Mouse (Mus musculus): ENCODE measurements at regions not wholly inside any gene's neighbourhood (a gene's known extent, or its start where the extent isn't known, plus 50 kb on each side); places are given as distances from the start of the nearest gene placed in this dataset.

GRCm38 (mm10) chr12:98043436-98043835 lies 215.8 kb downstream of the Galc start:
- no peak for DNase-seq (ENCODE audit: low read depth, low spot score)

GRCm38 (mm10) chr12:98039677-98040076 lies 219.6 kb downstream of the Galc start:
- no peak for DNase-seq (ENCODE audit: low read depth, low spot score)

DNA sequence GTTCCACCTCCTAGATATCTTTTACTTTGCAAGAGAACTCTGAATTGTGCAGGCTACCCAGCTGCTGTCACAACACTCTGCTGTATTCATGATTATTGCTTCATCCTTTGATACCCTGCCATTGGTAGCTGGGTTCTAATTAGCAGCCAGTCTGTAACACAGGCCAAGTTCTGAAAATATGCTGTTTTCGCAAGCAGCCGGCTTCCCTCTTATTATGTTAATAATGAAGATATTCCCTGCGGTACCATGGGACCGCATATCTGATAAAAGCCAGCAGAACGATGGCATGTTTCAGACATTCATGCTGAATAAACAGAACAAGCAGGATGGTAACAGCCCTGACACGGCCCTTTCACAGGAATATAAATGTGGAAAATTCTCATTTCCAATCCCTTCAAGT lies 235.6 kb downstream of the Galc start:
- DNase-seq (ENCODE audit: low read depth, low spot score): no peak

DNA sequence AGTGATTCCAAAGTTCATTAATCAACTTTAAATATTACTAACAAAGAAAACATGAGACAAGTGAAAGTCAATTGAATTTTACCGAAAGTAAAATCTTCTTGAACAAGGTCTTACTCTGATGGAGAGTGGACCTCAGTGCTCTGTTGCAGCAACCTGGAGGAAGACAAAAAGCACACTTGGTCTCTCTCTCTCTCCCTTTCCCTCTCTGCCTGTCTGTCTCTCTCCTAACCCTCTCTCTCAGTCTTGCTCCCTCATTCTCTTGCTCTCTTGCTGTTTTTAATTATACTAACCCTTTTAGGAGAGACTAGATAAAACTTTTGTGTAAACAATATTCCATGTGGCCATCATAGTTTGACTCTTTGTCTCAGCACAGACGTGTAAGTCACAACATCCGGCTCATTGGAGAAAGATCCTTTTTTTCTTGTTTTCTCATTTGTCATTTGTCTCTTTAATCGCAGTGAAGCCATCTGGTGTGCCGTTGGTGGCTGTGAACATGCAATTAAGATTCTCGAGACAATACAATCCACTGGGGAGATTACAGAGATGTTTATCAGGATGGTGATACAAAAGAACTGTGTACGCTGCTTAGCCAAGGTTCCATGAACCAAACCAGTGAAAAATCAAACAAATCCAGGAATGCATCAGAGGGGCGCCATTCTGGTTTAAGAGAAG lies 244.5 kb downstream of the Galc start:
- DNase-seq (ENCODE audit: low read depth, low spot score): no peak

- no peak for DNase-seq (ENCODE audit: low read depth, low spot score)
Measured at GRCm38 (mm10) chr12:98009175-98009574, 250.1 kb downstream of the Galc start.

- no peak for DNase-seq (ENCODE audit: low read depth, low spot score)
Measured at GRCm38 (mm10) chr12:98005671-98006469, 253.4 kb downstream of the Galc start.

DNA sequence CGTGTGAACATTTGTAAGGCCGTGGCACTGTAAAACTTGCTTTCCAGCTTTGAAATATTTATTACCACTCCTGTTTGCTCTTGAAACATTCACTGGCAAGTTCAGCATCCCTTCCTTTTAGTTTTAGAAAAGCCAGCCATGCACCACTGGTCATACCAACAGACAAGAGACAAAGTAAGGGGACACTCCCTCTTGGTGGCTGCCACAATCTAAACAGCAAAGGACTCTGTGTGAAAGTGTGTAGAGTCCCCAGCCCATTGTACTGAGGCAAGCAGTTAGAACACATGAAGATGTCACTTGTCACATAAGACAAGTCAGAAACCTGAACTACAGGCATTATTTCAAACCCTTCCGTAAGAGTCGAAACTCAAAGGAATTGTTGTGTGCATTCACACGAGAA lies 257.0 kb downstream of the Galc start:
- DNase-seq (ENCODE audit: low read depth, low spot score): no peak

GRCm38 (mm10) chr12:97994884-97995283 lies 264.4 kb downstream of the Galc start:
- no peak for DNase-seq (ENCODE audit: low read depth, low spot score)

GRCm38 (mm10) chr12:97993937-97994336 lies 265.3 kb downstream of the Galc start:
- no peak for DNase-seq (ENCODE audit: low read depth, low spot score)

- no peak for DNase-seq (ENCODE audit: low read depth, low spot score)
Measured at GRCm38 (mm10) chr12:97983390-97983789, 275.9 kb downstream of the Galc start.

DNA sequence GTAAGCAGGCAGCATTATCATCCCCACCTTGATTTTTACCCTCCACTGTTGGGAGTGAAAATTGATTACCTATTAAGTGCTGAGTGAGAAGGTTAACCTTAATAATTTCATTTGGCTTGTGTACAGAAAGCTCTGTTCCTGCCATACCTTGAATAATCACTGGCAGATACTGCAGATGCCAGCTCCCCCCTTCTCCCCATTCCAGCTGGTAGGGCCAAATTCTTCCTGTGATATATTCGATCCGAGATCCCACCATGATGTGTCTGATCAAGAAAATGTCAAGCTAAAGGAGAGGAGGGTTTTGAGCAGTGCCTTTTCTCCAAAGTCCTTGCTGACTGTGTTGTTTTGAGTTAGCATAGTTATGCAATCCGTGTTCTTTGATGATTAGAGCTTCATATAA lies 280.6 kb downstream of the Galc start:
- DNase-seq (ENCODE audit: low read depth, low spot score): no peak

GRCm38 (mm10) chr12:97978178-97978651 lies 281.0 kb downstream of the Galc start:
- peak; percentile 26 for DNase-seq (ENCODE audit: low read depth, low spot score)

DNA sequence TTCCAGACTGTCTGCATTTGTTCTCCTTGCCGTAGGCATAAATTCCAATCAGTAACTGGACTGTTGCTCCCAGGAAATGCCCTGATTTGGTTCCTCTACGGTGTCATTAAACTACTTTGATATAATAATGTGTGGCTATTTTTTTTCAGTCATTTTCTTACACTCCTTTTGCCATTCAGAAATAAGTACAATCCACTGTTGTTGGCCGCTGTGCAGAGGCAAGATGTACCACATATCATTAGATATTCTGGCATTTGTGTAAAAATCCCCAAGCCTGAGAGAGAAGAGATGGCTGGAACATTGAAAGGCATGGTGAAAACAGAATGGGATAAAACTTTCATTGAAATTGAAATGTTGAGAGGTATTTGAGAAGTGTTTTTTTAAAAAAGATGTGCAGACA lies 281.6 kb downstream of the Galc start:
- no peak for DNase-seq (ENCODE audit: low read depth, low spot score)

DNA sequence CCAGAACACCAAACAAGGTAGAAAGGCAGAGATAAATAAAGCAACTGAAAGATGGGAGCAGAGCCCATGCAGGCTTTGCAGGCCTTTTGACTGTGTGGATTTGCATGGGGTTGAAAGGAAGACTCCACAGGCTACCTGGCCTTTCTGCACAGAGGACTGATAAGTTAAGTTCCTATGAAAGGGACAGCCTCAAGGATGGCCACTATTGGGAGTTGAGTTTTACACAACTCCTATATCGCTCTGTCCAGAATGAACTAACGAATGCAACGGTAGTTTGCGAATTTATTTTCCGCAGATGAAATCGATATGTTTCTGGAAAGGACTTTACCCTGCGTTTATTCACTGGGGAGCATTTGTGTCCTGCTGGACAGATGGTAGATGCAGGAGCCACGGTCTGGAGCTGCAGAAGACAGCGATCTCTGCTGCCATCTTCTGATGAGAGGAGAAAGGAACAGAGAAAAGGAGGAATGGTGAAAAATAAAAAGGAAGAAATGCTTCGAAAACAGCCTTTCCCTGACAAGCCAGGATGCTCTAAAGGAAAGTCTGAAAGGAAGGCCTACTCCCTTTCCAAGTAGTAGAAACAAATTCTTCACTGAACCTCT lies 285.2 kb downstream of the Galc start:
- DNase-seq (ENCODE audit: low read depth, low spot score): no peak

DNA sequence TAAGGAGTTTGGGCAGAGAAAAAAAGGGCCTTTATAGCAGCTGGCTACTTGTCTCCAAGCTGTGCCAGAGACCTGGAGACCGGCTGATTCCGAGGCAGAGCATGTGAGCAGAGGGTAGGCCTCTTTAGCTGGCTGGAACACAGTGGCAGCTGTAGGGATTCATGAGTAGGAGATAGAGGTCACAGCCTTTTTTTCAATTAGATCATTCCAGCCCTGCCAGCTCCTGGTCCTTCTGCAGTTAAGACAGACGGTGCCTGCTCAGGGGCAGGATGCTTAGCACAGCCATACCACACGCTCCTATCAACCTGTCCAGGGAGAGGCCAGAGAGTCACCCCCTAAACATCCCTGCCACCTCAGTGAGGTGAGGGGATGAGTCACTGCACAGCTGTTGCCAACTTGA lies 302.1 kb downstream of the Galc start:
- DNase-seq (ENCODE audit: low read depth, low spot score): no peak

DNA sequence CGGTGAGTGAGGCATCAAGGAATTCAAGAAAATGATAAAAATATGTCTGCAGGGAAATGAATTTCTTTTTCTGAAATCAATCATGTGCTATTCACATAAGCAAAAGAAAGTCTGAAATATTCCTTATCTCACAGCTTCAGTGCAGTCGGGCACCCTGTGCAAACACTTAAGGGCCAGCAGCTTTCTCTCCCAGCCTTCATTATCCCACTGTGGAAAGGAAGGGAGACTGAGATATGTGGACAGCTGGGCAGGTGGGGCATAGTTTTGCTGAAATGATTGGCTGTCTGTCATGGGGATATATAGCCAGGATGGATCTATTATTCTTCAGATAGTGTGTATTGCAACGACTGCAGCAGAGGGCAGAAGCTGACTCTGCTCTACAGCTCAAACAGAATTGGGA lies 305.9 kb downstream of the Galc start:
- no peak for DNase-seq (ENCODE audit: low read depth, low spot score)

DNA sequence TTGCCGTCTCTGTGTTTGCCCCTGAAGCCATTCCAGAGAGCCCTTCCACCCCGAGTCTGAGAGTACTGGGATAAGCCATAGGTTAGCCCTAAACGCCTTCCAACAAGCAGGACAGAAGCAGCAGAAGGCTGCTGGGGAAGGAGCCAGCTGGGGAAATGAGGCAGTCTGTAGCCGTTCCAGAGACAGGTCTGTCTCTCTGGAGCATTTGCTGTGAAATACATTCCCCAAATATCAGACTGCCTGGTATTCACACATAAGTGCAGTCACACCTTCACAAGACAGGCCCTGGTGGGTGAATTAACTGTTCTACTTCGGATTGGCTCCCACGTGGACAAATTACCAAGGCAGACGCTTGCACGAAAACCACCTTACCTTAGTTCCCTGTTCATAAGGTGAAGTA lies 307.1 kb downstream of the Galc start:
- no peak for DNase-seq (ENCODE audit: low read depth, low spot score)

DNA sequence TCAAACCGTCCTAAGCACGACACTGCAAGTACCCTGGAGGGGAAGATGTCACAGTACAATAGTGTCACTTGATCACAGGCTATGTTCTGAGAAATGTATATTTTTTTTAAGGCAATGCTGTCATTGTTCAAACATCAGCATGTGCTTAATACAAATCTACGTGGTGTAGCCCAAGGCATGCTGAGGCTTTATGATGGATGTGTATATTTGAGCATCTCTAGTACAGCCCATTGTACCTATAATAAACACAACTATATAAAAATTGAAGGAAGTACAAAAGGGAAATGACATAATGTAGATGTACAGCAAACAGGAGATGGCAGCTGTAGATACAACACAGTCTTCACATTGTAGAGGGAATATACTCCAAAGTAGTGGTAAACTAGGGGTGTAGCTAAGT lies 309.2 kb downstream of the Galc start:
- DNase-seq (ENCODE audit: low read depth, low spot score): no peak

DNA sequence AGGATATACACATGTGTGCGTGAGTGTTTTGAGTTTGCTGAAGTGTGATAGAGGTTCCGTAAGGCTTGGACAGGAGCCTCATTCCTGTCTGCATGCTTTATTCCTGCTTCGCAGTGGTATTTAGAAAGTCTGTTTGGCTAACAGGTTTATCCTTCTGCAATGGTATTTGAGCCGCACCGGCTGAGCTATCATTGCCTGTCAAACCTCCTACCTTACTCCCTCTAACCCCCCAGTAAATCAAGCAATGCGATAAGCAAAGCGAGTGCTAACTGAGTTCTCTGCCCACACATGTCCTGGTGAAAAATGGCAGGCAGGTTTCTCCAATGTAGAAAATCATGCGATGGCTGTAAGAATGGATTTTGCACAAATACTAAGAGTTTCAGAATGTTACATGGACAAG lies 311.8 kb downstream of the Galc start:
- no peak for DNase-seq (ENCODE audit: low read depth, low spot score)

DNA sequence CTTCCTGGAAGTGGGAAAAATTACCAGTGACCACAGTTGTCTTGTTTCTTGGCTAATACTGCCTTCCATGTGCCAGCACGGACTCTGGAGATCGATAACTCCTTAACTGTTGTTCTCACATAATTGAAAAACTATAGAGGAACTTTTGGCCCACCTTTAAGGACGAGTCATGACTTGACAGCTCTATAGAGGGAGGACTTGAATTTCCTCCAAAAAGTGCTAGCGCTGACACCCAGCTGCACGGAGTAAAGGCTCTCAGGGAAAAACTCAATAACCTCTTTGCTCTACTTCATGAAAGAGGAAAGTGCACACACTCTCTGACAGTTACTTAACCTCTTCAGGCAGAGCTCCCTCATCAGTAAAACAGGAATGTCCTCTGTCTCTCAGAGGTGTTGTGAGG lies 320.9 kb downstream of the Galc start:
- no peak for DNase-seq (ENCODE audit: low read depth, low spot score)

- no peak for DNase-seq (ENCODE audit: low read depth, low spot score)
Measured at GRCm38 (mm10) chr12:97929877-97930276, 329.4 kb downstream of the Galc start.

- DNase-seq (ENCODE audit: low read depth, low spot score): peak; percentile 68
Measured at GRCm38 (mm10) chr12:97927036-97927435, 332.2 kb downstream of the Galc start.
